Mouse (Mus musculus): ENCODE measurements around the gene Tc2n. TPM values are rescaled to one million over a fixed set of nuclear protein-coding genes. Genes with fewer than 3 reads are reported as not detected.

Gene Tc2n
- total RNA-seq, 2 experiments from 2014 or later = 0.22 to 0.49 TPM

Other genes with a start within 250 kb of the Tc2n start
- 10 to 100 TPM; 34.2 to 39.6 TPM for gene Fbln5, start 100.5 kb upstream of the Tc2n start, total RNA-seq (2021)
- gene Trip11, start 194.7 kb upstream of the Tc2n start, total RNA-seq (2021) = 10 to 100 TPM; 17.6 to 19.4 TPM
- 1 to 10 TPM; 3.6 to 5.1 TPM for gene Atxn3, start 239.7 kb upstream of the Tc2n start, total RNA-seq (2021)